Mouse (Mus musculus): ENCODE measurements at regions not wholly inside any gene's neighbourhood (a gene's known extent, or its start where the extent isn't known, plus 50 kb on each side); places are given as distances from the start of the nearest gene placed in this dataset.

DNA sequence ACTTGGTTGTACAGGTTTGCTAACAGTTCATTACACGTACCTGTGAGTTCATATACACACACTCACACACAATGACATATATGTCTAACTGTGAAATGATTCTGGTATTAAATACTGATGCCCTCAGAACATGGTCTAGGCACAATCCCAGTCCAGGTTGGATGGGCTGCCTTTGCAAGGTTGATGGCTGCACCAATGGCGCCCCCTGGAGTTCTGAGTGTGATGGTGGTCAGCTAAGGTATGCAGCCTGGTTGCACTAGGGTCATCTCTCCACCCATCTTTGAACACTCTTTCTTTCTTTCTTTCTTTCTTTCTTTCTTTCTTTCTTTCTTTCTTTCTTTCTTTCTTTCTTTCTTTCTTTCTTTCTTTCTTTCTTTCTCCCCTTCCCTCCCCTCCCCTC, 67.8 kb upstream of the Mycn start:
- no peaks in the 10 kb centered on the region for H3K9me3 ChIP-seq (replicated peaks; ENCODE audit: low read length)
- peak; percentile 19; the same call in 1 of the 2 replicates for TF ChIP-seq CTCF (IDR thresholded peaks at IDR 0.05; ENCODE audit: low read depth)
- no peak overlapping the region for H3K4me2 ChIP-seq (ENCODE audit: low read length)
- no peak overlapping the region for H3K27ac ChIP-seq
- 50% methylated on average over 2 of the region's 2 CpGs for WGBS
- ATAC-seq (replicated peaks; ENCODE audit: low FRiP score, low read depth) = no peak
- no peak overlapping the region for H3K4me3 ChIP-seq (replicated peaks; ENCODE audit: low read depth, low read length)
- H3K9ac ChIP-seq (ENCODE audit: low read depth, low read length) = no peak overlapping the region
- no peaks in the 10 kb centered on the region for H3K4me1 ChIP-seq (replicated peaks; ENCODE audit: insufficient read depth, low read length)
- no peaks in the 10 kb centered on the region for H3K36me3 ChIP-seq (ENCODE audit: insufficient read depth, low read length)
- no peaks in the 10 kb centered on the region for H3K27me3 ChIP-seq (ENCODE audit: insufficient read depth, low read length)
- DNase-seq (ENCODE audit: low spot score) = no peak

DNA sequence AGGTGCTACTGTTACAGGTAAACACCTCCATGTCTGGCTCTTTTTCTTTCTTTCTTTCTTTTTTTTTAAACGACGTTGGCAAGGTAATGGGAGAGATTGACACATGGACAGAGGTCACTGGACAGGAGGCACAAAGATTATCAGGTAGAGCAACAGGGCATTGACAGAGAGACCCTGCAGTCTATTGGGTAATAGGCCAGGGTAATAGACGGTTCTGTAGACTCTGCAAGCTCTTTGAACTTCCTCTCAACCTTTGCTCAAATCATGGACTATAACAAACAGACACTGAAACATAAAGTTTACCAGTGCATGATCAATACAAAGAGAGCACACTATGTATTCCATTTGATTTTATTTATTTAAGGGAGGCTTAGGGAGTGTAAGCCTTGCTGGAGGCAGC, 61.0 kb upstream of the Mycn start:
- no peak for TF ChIP-seq CTCF (IDR thresholded peaks at IDR 0.05; ENCODE audit: low read depth)
- Histone ChIP-seq H3K4me1 (replicated peaks; ENCODE audit: insufficient read depth, low read length) (no peaks in the 10 kb centered on the region), H3K9me3 (replicated peaks; ENCODE audit: low read length) (no peaks in the 10 kb centered on the region), H3K27ac (no peak overlapping the region), H3K9ac (ENCODE audit: low read depth, low read length) (no peak overlapping the region), H3K4me2 (ENCODE audit: low read length) (no peak overlapping the region), H3K27me3 (ENCODE audit: insufficient read depth, low read length) (no peaks in the 10 kb centered on the region), H3K36me3 (ENCODE audit: insufficient read depth, low read length) (no peaks in the 10 kb centered on the region), H3K4me3 (replicated peaks; ENCODE audit: low read depth, low read length) (no peak overlapping the region)
- DNase-seq (ENCODE audit: low spot score) (no peak), ATAC-seq (replicated peaks; ENCODE audit: low FRiP score, low read depth) (no peak)
- 65% methylated on average over 3 of the region's 3 CpGs for WGBS

- Histone ChIP-seq H3K9me3 (replicated peaks; ENCODE audit: low read length) (no peaks in the 10 kb centered on the region), H3K36me3 (ENCODE audit: insufficient read depth, low read length) (no peaks in the 10 kb centered on the region), H3K27ac (no peak overlapping the region), H3K9ac (ENCODE audit: low read depth, low read length) (no peak overlapping the region), H3K27me3 (ENCODE audit: insufficient read depth, low read length) (no peaks in the 10 kb centered on the region), H3K4me3 (replicated peaks; ENCODE audit: low read depth, low read length) (no peak overlapping the region), H3K4me1 (replicated peaks; ENCODE audit: insufficient read depth, low read length) (no peaks in the 10 kb centered on the region), H3K4me2 (ENCODE audit: low read length) (no peak overlapping the region)
- TF ChIP-seq CTCF (IDR thresholded peaks at IDR 0.05; ENCODE audit: low read depth) = no peak
- no peak for DNase-seq (ENCODE audit: low spot score)
- WGBS = 93% methylated on average over 6 of the region's 6 CpGs
- no peak for ATAC-seq (replicated peaks; ENCODE audit: low FRiP score, low read depth)
These were observed 60.4 kb upstream of the Mycn start for GRCm38 (mm10) chr12:13002069-13002590.

DNA sequence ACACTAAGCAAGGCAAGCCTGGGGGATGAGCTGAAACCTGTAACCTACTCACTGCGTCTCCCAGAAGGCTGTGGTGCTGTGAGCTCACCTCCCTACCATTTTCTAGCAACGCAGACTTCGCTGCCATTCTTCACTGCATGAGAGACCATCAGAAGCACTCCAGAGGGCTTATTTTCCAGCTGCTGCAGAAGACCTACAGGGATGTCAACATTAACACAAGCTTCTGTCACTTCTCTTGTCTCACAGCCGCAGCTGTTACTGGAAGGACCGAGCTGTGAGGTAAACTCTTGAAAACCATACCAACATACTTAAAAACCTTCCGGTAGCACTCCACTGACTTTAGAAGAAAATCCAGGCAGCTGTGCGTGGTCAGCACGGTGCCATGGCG, 54.3 kb upstream of the Mycn start:
- no peaks in the 10 kb centered on the region for H3K9me3 ChIP-seq (replicated peaks; ENCODE audit: low read length)
- no peak for ATAC-seq (replicated peaks; ENCODE audit: low FRiP score, low read depth)
- no peak overlapping the region for H3K4me2 ChIP-seq (ENCODE audit: low read length)
- no peak overlapping the region for H3K27ac ChIP-seq
- H3K9ac ChIP-seq (ENCODE audit: low read depth, low read length) = no peak overlapping the region
- peaks cover 20% of the 10 kb centered on the region for H3K4me1 ChIP-seq (replicated peaks; ENCODE audit: insufficient read depth, low read length)
- 91% methylated on average over 9 of the region's 9 CpGs for WGBS
- DNase-seq (ENCODE audit: low spot score) = no peak
- H3K36me3 ChIP-seq (ENCODE audit: insufficient read depth, low read length) = no peaks in the 10 kb centered on the region
- no peak overlapping the region for H3K4me3 ChIP-seq (replicated peaks; ENCODE audit: low read depth, low read length)
- H3K27me3 ChIP-seq (ENCODE audit: insufficient read depth, low read length) = no peaks in the 10 kb centered on the region
- TF ChIP-seq CTCF (IDR thresholded peaks at IDR 0.05; ENCODE audit: low read depth) = no peak

- 42% methylated on average over 21 of the region's 21 CpGs for WGBS
- Histone ChIP-seq H3K9ac (ENCODE audit: low read depth, low read length) (no peak overlapping the region), H3K9me3 (replicated peaks; ENCODE audit: low read length) (no peaks in the 10 kb centered on the region), H3K4me3 (replicated peaks; ENCODE audit: low read depth, low read length) (no peak overlapping the region), H3K4me2 (ENCODE audit: low read length) (no peak overlapping the region), H3K36me3 (ENCODE audit: insufficient read depth, low read length) (no peaks in the 10 kb centered on the region), H3K27ac (0 out of 2 replicates have a peak overlapping the region, but pooled peaks have one; percentile 25), H3K4me1 (replicated peaks; ENCODE audit: insufficient read depth, low read length) (peaks cover 20% of the 10 kb centered on the region), H3K27me3 (ENCODE audit: insufficient read depth, low read length) (no peaks in the 10 kb centered on the region)
- peak; percentile 74 for ATAC-seq (replicated peaks; ENCODE audit: low FRiP score, low read depth)
- TF ChIP-seq CTCF (IDR thresholded peaks at IDR 0.05; ENCODE audit: low read depth) = no peak
- peak; percentile 69 for DNase-seq (ENCODE audit: low spot score)
These were observed 53.6 kb upstream of the Mycn start for GRCm38 (mm10) chr12:12995061-12995973.

DNA sequence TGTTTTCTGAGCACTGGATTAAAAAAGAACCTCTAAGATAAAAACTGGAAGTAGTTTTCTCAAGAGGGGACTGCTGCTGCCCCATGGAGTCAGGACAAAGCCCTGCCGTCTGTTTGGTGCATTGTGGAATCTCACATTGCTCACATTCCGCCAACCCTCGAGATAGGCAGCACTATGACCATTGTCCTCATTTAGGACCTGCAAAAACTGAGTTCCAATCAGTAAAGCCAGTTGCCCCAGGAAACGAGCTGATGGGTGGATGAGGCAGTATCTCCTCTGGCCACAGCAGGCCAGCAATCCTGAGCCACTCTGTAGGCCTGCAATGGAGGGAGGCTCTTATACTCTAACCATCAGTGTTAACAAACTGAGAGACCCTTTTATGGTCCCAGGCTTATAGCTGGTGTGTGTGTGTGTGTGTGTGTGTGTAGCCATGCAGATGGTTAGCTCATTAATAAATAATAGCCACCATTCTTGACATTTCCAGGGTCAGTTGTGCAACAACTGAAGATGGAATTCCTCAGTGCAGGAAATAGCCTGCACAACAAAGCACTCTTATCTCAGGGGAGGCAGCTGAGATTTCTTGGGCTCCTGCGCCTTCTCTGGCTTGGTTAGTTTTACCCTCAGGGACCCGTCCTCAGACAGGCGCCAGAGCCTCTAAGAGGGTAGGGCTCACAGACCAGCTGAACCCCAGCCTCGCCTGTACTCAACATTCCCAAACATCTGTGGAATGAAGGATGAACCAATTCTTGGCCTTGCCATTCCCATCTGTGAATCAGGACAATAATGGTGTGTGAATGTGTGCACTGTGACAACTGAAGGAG, 52.4 kb upstream of the Mycn start:
- no peak overlapping the region for H3K9ac ChIP-seq (ENCODE audit: low read depth, low read length)
- DNase-seq (ENCODE audit: low spot score) (peak; percentile 56), ATAC-seq (replicated peaks; ENCODE audit: low FRiP score, low read depth) (no peak; the same call in 1 of the 2 replicates)
- H3K9me3 ChIP-seq (replicated peaks; ENCODE audit: low read length) = no peaks in the 10 kb centered on the region
- H3K4me3 ChIP-seq (replicated peaks; ENCODE audit: low read depth, low read length) = no peak overlapping the region
- H3K4me1 ChIP-seq (replicated peaks; ENCODE audit: insufficient read depth, low read length) = peaks cover 20% of the 10 kb centered on the region
- WGBS = 49% methylated on average over 8 of the region's 8 CpGs
- H3K27ac ChIP-seq = peak overlapping the region; percentile 25; the same call in 1 of the 2 replicates
- H3K36me3 ChIP-seq (ENCODE audit: insufficient read depth, low read length) = no peaks in the 10 kb centered on the region
- no peaks in the 10 kb centered on the region for H3K27me3 ChIP-seq (ENCODE audit: insufficient read depth, low read length)
- no peak overlapping the region for H3K4me2 ChIP-seq (ENCODE audit: low read length)
- no peak for TF ChIP-seq CTCF (IDR thresholded peaks at IDR 0.05; ENCODE audit: low read depth)
